Mouse (Mus musculus): ENCODE measurements at regions not wholly inside any gene's neighbourhood (a gene's known extent, or its start where the extent isn't known, plus 50 kb on each side); places are given as distances from the start of the nearest gene placed in this dataset.
"Not testable (repeated sequence)": the region's sequence is repeated elsewhere in the genome, so short reads cannot be mapped to it uniquely, and the experiment has no call there.

- no peak for DNase-seq (ENCODE audit: low spot score in 2 of 2)
Measured at GRCm38 (mm10) chr3:58226447-58227321, 187.8 kb upstream of the Tsc22d2 start.

- DNase-seq (ENCODE audit: low spot score in 2 of 2), result no peak
Measured at GRCm38 (mm10) chr3:58227322-58227627, 187.2 kb upstream of the Tsc22d2 start.

DNA sequence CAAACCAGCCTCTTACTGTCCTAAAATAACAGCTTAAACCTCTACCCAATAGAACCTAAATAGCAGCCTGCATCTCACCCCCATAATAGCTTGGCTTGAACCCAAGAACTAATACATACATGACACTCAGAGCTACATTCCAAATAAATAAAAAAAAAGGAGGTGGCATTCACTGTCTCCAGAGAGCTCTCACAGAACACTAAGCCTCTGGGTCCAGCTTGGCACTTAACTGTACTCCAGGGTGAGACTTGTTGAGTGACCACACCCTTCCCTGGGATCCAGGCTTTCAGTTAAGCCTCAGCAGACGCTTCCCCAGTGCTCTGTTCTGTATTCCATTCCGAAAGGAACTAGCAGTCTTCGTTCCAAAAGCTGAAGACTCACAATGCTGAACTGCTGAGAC, 186.3 kb upstream of the Tsc22d2 start:
- no peak for DNase-seq (ENCODE audit: low spot score in 2 of 2)

DNA sequence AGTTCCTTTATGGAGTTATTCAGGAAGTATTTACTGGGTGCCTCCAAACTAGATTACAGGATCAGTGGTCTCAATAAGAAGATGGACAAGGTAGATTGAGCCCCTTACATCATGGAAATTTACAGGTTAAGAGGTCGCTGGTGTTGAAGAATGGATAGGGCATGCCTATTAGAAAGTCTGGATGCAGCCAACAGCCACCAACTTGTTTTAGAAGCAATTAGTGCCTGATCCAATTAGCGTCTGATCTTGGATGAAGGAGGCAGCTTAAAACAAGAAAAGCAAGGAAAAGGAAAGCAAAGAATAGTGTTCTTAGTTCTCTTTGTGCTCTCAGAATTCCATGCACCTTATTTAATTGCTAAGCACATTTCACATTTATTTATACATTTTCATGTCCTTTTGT, 182.8 kb upstream of the Tsc22d2 start:
- DNase-seq (ENCODE audit: low spot score in 2 of 2), result no peak

- DNase-seq (ENCODE audit: low spot score in 2 of 2), result no peak
Measured at GRCm38 (mm10) chr3:58233296-58233695, 181.2 kb upstream of the Tsc22d2 start.

DNA sequence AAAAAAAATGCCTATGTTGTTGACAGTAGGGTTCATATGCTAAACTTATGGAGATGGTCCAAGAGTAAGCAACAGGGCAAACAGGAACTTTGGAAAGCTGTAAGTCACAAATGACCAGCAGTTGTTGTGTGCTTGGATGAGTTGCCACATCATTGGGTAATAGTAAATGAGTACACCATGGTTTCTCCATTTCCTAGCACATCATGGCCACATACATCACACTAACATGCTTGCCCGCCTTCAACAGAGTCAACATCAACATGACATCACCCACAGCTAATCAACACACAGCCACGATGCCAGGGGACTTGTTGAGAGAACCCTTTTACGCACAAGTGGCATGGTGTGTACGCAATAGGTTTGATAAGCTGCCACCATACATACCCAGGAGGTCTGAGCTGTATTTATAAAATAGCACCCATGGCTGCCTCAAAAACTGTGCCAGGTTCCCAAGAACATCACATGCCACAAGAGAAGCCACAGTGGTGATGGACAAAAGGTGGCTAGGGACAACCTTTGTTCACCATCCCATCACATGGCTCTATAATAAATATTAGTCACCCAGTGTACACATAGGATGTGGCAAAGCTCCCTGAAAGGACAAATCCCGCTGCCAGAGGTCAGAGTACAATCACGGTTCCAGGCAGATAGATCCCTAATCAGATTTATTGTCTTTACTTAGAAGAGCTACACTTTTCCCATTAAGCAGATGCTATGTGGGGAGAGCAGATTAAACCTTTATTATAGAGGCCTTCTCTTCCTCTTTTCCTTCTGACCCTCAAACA, 179.5 kb upstream of the Tsc22d2 start:
- no peak for DNase-seq (ENCODE audit: low spot score in 2 of 2)

DNA sequence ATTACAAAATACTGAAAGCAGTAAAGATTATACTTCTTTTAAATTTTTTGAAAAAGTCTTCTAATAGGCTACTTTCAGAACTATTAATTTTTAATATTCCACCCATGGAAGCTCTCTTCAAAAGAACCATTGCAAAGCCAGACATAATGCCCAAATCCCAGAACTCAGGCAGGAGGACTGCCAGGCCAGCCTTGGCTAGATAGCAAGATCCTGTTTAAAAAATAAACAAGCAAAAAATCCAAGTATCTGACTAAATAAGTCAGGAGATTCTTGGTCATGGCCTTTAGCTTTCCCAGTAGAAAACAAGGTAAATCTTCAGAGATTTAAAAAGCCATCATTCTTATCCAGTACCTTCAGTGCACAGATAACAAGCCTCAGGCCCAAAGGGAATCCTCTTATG, 176.4 kb upstream of the Tsc22d2 start:
- DNase-seq (ENCODE audit: low spot score in 2 of 2), result no peak

- no peak for DNase-seq (ENCODE audit: low spot score in 2 of 2)
Measured at GRCm38 (mm10) chr3:58240775-58241174, 173.7 kb upstream of the Tsc22d2 start.

DNA sequence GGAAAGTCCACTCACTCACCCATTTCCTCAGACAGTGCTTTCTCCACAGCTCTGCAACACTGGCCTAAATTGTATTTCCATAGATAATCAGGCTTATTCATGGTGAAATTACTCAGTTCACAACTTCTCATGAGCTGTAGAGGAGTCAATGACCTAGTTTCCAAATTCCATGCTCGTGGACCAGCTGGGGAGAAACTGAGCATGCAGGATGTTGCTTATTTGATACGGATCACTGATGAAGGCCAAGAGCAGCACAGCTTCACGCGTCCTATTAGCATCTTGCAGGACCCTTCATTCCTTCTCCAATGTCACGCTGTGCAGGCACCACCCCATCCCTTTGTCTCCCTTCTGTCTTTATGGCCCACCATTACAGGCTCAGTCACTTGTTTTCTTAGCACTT, 169.2 kb upstream of the Tsc22d2 start:
- DNase-seq (ENCODE audit: low spot score in 2 of 2), result no peak

DNA sequence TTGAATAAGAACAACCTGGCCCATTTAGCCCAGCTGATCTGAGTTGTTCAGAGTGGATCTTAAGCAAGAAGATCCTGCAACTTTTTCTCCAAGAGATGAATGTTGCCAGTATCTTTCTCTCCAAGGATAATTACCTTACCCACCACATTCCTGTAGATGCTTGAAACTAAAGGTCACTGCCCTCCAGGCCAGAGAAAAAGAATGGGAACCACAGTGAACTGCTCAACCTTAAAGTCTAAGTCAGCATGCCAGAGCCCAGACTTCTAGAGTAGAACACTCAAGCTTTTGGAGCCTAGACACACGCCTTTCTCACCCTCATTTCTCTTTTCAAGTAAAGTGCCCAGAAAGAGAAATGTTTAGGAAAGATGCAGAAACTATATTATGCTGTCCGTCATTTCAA, 166.5 kb upstream of the Tsc22d2 start:
- no peak for DNase-seq (ENCODE audit: low spot score in 2 of 2)

- DNase-seq (ENCODE audit: low spot score in 2 of 2), result peak in 1 of 2 experiments; percentile 5
Measured at GRCm38 (mm10) chr3:58253942-58254341, 160.6 kb upstream of the Tsc22d2 start.

GRCm38 (mm10) chr3:58267606-58268325, 146.7 kb upstream of the Tsc22d2 start:
- no peak for DNase-seq (ENCODE audit: low spot score in 2 of 2)

GRCm38 (mm10) chr3:58271441-58271840, 143.1 kb upstream of the Tsc22d2 start:
- not testable (repeated sequence) for DNase-seq (ENCODE audit: low spot score in 2 of 2)

DNA sequence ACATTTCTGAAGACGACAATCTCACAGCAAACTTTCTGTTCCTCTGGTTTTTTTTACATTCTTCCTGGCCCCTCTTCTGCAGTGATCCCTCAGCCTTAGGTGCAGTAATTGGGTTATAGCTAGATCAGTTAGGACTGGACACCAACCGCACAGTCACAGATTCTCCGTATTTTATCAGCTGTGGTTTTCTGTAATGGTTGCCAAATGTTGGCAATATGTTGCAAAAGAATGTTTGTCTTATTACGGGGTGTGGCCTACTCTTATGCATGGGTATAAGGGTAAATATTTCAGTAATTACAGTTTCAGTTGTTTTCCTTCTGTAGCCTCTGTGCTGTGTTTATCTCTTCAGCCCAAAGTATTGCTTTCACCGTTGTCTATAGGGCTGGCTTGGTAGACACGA, 133.2 kb upstream of the Tsc22d2 start:
- no peak for DNase-seq (ENCODE audit: low spot score in 2 of 2)

DNA sequence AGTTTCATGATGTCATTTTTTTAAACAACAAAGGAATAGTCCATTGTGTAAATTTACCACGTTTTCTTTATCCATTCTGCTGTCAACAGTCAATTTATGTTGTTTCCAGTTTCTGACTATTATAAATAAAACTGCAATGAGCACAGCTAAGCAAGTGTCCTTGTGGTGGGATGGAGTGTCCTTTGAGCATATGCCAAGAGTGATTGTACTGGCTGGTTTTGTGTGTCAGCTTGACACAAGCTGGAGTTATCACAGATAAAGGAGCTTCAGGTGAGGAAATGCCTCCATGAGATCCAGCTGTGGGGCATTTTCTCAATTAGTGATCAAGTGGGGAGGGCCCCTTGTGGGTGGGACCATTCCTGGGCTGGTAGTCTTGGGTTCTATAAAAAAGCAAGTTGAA, 130.1 kb upstream of the Tsc22d2 start:
- not testable (repeated sequence) for DNase-seq (ENCODE audit: low spot score in 2 of 2)

DNA sequence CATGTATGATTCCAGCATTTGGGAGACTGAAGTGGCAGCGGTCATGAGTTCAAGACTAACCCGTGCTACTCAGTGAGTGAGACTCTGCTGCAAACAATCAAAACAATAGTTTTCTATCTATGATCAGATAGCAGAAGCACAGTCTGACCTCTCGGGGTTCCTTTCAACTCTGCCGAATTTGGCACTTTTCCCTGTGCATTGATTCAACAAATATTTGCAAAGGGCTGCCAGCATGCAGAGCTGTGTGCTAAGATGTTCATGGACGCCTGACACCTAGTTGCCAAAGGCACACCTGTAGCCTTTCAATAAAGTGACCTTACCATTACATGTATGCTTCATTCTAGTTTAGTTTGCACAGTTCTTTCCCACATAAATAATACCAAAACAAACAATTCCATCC, 118.7 kb upstream of the Tsc22d2 start:
- DNase-seq (ENCODE audit: low spot score in 2 of 2), result no peak

GRCm38 (mm10) chr3:58300213-58300612, 114.3 kb upstream of the Tsc22d2 start:
- no peak for DNase-seq (ENCODE audit: low spot score in 2 of 2)

DNA sequence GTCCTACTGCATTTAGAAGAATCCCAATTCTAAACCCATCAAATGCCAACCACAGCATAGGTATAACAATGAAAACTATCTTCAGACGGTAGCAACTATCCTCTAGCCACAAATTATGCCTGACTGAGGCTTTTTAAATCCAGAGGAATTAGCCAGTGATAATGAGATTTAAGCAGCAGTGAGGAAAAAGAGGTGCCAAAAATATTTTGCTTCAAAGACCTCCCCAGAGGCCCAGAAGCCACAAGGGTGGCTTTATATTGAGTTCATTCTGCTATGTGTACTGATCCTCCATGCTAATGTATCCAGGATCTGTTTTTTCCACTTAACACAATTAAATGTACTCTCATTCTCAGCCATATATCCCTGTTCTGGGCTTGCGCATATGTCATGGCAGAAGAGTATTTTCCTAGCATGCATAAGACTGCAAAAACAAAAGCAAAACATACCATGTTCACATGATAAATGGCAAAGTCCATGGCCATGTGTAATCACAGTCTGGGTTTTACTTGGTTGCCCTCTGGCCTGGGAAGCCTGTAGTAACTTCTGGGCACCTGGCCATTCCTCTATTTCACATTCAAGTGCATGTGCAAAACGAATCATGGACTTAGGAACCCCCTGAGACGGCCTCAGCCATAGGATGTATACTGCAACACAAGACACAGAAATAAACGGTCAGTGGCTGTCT, 113.6 kb upstream of the Tsc22d2 start:
- no peak for DNase-seq (ENCODE audit: low spot score in 2 of 2)

DNA sequence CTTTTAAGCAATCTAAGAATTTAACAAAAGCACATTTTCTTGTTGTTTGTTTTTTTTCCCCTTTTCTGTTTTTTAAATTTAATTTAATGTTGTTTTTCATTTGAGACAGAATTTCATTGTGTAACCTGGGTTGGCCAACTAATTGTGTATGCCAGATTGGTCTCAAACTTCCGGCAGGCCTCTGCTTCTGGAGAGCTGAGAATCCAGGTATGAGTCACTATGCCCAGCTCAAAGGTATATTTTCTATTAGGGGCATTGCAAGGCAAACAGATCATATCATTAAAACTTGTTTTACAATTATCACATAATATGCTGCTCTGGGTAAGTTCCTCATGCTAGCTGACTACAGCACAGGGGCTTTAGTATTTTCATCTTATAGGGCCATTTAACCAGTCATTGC, 112.2 kb upstream of the Tsc22d2 start:
- no peak for DNase-seq (ENCODE audit: low spot score in 2 of 2)

DNA sequence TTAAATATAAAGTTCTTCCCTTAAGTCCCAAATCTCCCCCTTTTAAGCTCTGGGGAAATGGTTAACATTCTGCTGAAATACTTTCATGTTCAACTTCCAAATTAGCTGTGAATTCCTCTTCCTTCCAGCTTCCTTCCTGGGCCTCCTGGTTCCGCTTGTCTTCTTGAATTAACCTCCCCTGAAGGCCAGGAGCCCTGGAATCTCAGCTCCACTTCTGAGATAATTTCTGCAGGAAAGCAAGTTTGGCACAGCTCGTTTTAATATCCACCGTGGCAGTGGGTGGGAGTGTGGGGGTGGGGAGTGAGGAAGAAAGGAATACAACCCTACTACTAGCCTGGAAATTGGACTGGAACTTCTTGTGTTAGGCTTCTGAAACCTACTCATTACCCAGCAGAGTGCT, 110.8 kb upstream of the Tsc22d2 start:
- DNase-seq (ENCODE audit: low spot score in 2 of 2), result peak in 1 of 2 experiments; percentile 2

GRCm38 (mm10) chr3:58309601-58310000, 104.9 kb upstream of the Tsc22d2 start:
- DNase-seq (ENCODE audit: low spot score in 2 of 2), result no peak

DNA sequence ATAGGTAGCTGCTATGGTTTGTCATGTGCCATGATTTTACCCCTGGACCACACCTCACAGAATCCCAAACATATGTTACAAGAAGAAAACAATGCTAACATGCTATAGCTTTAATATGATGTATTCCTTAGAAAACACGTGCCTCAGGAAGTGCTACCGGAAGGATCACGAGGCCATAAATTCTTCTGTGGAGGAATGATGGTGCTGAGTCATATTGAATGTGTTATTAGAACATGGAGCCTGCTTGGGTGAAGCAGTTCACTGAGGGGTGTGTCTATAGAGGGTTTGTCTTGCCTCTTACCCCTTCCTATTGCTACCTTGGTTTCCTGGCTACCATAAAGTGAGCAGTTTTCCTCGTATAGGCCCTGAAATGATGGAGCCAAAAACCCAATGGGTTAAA, 104.1 kb upstream of the Tsc22d2 start:
- no peak for DNase-seq (ENCODE audit: low spot score in 2 of 2)

All from heart, adult 9 months (tissue).